Mouse (Mus musculus): ENCODE results near the gene Irs1.

DNA sequence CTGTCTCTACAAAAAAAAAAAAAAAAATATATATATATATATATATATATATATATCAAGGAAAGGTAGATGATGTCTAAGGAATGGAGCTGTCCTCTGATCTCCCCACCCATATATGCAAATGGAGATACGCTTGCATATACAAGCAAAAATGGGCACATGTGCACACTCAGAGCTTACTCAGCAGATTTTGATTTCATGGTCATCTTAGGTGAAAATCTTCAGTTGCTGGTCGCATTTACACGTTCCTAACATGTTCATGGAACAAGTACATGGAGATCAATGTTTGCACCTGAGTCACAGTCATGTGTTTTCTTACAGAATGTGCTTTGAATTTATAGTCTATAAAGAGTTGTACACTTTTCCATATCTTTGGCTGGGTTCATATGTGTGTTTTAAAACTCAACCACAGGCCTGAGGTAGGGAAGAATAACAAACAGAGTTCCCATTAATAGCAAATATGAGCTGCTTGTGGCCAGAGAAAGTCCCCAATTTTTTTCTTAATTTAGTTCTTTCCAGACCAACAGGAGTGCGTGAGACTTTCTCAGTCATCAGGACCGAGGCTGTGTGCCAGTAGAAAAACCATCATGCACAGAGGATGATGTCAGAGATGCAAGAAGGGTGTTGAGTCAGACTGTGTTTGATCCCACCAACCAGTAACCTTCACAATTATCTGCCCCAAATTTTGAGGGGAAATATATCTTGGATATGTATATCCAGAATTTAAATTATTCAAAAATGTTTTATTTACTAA lies 68.0 kb downstream of the Irs1 start:
- TF ChIP-seq MAFK (IDR thresholded peaks at IDR 0.05; ENCODE audit: insufficient replicate concordance, low read length) (peak; percentile 80), CTCF (conservative IDR thresholded peaks at IDR 0.05 in 1 of 2, IDR thresholded peaks at IDR 0.05 in 1 of 2; ENCODE audit: low read depth in 2 of 2, low read length in 2 of 2) (no peak)

Measured in CH12.LX (cell line).